Mouse (Mus musculus): ENCODE data around the gene St3gal3.

- TF ChIP-seq TCF12 (IDR thresholded peaks at IDR 0.05; ENCODE audit: low read depth, low read length), result no peak
- no peak for TF ChIP-seq KAT2A (conservative IDR thresholded peaks at IDR 0.05; ENCODE audit: low read depth, low read length)
- no peak for TF ChIP-seq CTCF (IDR thresholded peaks at IDR 0.05 in 2 of 3, conservative IDR thresholded peaks at IDR 0.05 in 1 of 3; ENCODE audit: control insufficient read depth in 1 of 3, insufficient read depth in 1 of 3, low read depth in 2 of 3, low read length in 3 of 3, poor library complexity in 1 of 3, severe bottlenecking in 1 of 3)
- no peak for TF ChIP-seq ZC3H11A (IDR thresholded peaks at IDR 0.05; ENCODE audit: low read depth, low read length)
- no peak for TF ChIP-seq POLR2A (IDR thresholded peaks at IDR 0.05; ENCODE audit: control insufficient read depth in 1 of 2, insufficient read depth in 1 of 2, low read depth in 1 of 2, low read length in 2 of 2, poor library complexity in 1 of 2)
- TF ChIP-seq RCOR1 (IDR thresholded peaks at IDR 0.05; ENCODE audit: low read depth, low read length), result no peak
- no peak for TF ChIP-seq MAX (IDR thresholded peaks at IDR 0.05; ENCODE audit: low read length)
- TF ChIP-seq EP300 (IDR thresholded peaks at IDR 0.05; ENCODE audit: low read depth in 1 of 2, low read length in 2 of 2), result no peak
- no peak for TF ChIP-seq TBP (IDR thresholded peaks at IDR 0.05; ENCODE audit: low read depth, low read length)
- no peak for TF ChIP-seq JUND (IDR thresholded peaks at IDR 0.05; ENCODE audit: low read depth, low read length)
- no peak for TF ChIP-seq MAZ (IDR thresholded peaks at IDR 0.05; ENCODE audit: low read depth, low read length)
- no peak for TF ChIP-seq E2F4 (IDR thresholded peaks at IDR 0.05; ENCODE audit: borderline replicate concordance, low read depth, low read length)
- no peak for TF ChIP-seq HCFC1 (IDR thresholded peaks at IDR 0.05; ENCODE audit: low read depth, low read length)
- no peak for TF ChIP-seq GABPA (IDR thresholded peaks at IDR 0.05; ENCODE audit: low read depth, low read length)
Observed at GRCm38 (mm10) chr4:117890031-117890430, 244.7 kb downstream of the St3gal3 start.
